Mouse (Mus musculus) embryonic stem cell, embryonic (primary cell): ENCODE measurements around the gene Elp4.

Experiments used
- CTCF ChIA-PET, 4 experiments: fragments of 300-600 bp in 2 of 4; fragments of 350-600 bp in 2 of 4; sonication (Branson Sonifier 250); formaldehyde crosslinking; loops; one replicate each; lab custom pipeline; 2022; ENCODE audit warnings: inconsistent platforms in 2 of 4; lab: Charles Lee
- POLR2A ChIA-PET, 4 experiments: fragments of 300-600 bp in 2 of 4; fragments of 350-600 bp in 2 of 4; sonication (Branson Sonifier 250); formaldehyde crosslinking; loops; one replicate each; lab custom pipeline; 2022; ENCODE audit warnings: antibody characterized with exemption in 4 of 4, inconsistent platforms in 1 of 4; lab: Charles Lee

Gene Elp4

GRCm38 (mm10) chr2:105671798-105672595 is 232.4 kb downstream of the Elp4 start:
- CTCF ChIA-PET = interaction anchor here in 3 of 4 experiments (0.6 to 1.8 kb wide), 3 partner anchors 15 to 522 kb away, joined by 4 to 5 read pairs (median 5); no protein-coding TSS in a partner anchor
- POLR2A ChIA-PET = interaction anchor here in 2 of 4 experiments (0.6 to 2.8 kb wide), 9 partner anchors 9 to 539 kb away, joined by 3 to 21 read pairs (median 3); partner anchors contain the start of genes Elp4 (in 1 of the 2) and Immp1l (in 1 of the 2)

DNA sequence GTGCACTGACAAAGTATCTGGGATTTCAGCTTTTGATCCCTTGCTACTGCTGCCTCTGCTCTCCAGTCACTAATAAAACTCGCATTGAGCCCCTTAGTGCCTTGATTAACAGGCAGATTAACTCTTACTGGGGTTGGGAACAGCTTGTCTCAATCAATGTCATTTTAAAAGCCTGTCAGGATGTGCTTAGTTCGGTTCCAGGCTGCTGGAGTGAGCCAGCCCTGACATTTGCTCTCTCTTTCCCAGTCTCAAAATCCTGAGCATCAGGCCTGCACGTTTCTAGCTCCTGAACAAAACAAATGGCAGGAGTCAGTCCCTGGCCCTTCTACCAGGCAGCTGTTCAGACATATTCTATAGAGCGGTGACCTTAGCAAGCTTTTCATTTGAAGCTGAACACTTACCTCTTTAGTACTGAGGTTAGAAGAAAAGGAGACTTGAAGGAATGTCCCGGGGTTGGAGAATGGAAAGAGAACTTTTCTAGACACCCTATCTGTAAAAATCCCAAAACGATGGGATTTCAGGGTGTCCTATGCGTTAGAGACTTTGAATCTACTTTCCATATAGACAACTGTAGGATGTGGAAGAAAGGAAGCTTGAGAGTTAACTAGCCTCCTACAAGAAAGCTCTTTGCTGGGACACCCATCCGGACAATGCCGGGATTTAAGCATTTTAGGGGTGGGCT is 233.1 kb downstream of the Elp4 start:
- ChIA-PET CTCF (interaction anchor here in 2 of 4 experiments (1.3 to 1.8 kb wide), 2 partner anchors 16 to 148 kb away, joined by 4 to 5 read pairs; no protein-coding TSS in a partner anchor), POLR2A (interaction anchor here in 2 of 4 experiments (1.0 to 2.8 kb wide), 8 partner anchors 8 to 233 kb away, joined by 3 to 21 read pairs (median 4); partner anchors contain the start of genes Elp4 (in 1 of the 2) and Immp1l (in 1 of the 2))

DNA sequence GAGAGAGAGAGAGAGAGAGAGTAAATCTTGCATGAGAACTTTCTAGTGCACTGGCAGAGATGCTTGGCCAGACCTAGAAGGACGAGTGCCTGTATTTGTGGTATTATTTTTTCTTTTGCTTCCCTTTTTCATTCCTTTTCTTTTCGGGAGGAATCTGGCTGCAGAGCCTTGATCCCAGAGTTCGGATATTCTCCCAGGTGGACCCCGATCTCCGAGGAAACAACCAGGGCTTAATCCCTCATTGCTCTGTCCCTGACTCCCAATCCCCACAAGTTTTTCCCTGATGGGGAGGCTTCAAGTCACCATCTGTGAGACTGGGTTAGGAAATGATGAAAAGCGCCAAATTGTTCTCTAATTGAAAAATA is 233.7 kb downstream of the Elp4 start:
- ChIA-PET CTCF (interaction anchor here in 1 of 4 experiments (1.3 kb wide), 1 partner anchor 16 kb away, joined by 4 read pairs; no protein-coding TSS in a partner anchor), POLR2A (interaction anchor here in 2 of 4 experiments (1.2 to 2.8 kb wide), 6 partner anchors 10 to 233 kb away, joined by 3 to 21 read pairs (median 6); partner anchors contain the start of genes Elp4 (in 1 of the 2) and Immp1l (in 1 of the 2))

DNA sequence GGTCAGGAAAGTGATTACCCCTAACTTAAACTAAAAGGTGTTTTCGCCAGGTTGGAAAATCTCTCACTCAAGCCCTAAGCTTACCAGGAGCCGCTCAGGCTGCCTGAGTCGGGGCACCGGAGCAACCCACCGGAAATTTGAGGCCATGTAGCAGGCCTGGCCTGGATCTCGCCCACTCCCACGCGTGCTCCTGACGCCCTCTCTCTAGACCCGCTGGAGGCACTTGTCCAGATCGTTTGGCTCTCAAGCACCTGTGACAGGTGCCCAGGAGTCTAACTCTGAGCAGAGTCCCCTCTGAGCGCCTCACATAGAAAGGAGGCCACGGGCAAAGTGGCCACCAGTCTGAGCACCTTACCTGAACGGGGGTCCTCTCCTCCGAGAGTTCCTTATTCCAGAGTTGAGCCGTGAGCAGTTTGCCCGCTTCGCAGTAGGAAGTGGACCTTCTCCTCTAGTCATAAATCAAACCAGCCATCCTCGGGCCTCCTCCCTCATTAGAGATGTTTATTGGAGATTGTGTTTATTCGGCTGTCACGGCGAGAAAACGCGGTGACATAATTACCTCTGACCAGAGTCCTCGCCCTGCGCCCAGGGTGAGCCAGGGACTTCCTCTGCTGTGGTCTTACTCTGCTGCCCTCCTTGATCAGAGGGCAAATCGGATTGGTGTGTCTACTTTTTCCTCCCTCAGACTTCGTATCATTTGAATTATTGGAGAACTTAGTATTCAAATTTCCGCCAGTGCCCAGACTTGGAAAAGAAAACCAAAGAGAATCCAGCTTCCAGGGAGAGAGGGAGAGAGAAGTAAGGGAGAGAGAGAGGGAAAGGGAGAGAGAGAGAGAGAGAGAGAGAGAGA is 234.3 kb downstream of the Elp4 start:
- CTCF ChIA-PET = interaction anchor here in 2 of 4 experiments (0.6 to 1.4 kb wide), 7 partner anchors 9 to 512 kb away, joined by 3 to 4 read pairs (median 3); no protein-coding TSS in a partner anchor
- POLR2A ChIA-PET = interaction anchor here in 3 of 4 experiments (0.5 to 4.2 kb wide), 8 partner anchors 8 to 321 kb away, joined by 3 to 27 read pairs (median 4); no protein-coding TSS in a partner anchor

DNA sequence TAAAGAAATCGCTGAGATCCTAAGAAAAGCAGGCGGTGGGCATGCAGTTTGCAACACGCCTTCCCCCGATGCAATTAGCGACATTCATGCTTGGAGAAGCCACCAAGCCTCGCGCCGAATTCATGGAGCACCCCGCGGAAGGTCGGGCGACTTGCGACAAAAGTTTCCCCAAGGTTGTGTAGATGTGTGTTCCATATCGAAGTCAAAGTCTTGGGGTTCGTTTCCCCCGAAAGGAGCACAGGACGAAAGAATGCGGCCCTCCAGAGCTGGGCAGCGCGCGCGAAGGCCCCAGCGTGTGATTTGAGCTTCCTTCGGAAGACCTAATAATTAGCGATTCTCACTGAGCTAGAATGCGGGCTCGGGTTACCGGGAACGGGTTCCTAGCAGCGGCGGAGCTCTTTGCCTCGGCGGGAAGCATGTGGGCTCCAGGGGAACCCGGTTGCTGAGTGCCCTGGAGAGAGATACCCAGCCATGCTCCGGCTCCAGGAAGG is 234.9 kb downstream of the Elp4 start:
- CTCF ChIA-PET = interaction anchor here in 2 of 4 experiments (0.6 to 1.4 kb wide), 6 partner anchors 10 to 512 kb away, joined by 3 to 4 read pairs (median 3); no protein-coding TSS in a partner anchor
- POLR2A ChIA-PET = interaction anchor here (0.7 to 4.2 kb wide), 8 partner anchors 8 to 57 kb away, joined by 3 to 27 read pairs (median 4); no protein-coding TSS in a partner anchor

- ChIA-PET CTCF (interaction anchor here in 2 of 4 experiments (0.5 to 1.4 kb wide), 5 partner anchors 11 to 52 kb away, joined by 3 to 8 read pairs (median 3); no protein-coding TSS in a partner anchor), POLR2A (interaction anchor here in 3 of 4 experiments (0.7 to 4.2 kb wide), 10 partner anchors 8 to 236 kb away, joined by 3 to 27 read pairs (median 4); partner anchors contain the start of genes Elp4 (in 1 of the 3) and Immp1l (in 1 of the 3))
Measured at GRCm38 (mm10) chr2:105668271-105669270, 235.8 kb downstream of the Elp4 start, which contains the start of gene Pax6. Gene Pax6 (plus strand): TSS chr2:105668900.

DNA sequence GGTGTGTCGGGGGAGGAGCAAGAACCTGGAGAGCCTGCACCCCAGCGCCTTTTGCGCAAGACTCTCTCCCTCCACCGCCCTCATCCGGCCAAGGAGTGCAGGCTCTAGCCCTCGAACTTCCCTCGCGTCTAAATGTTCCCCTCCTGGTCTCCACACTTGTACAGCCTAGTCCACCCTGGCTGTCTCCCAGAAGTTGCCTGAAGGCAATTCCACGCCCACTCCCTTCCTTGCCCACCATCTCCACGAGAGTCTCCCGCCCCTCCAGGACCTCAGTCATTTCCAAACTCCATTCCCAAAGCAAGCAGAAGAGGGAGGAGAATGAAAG is 236.8 kb downstream of the Elp4 start:
- ChIA-PET CTCF (interaction anchor here in 1 of 4 experiments (0.5 kb wide), 1 partner anchor 24 kb away, joined by 8 read pairs; no protein-coding TSS in a partner anchor), POLR2A (interaction anchor here in 2 of 4 experiments (1.4 to 4.2 kb wide), 4 partner anchors 10 to 237 kb away, joined by 3 to 27 read pairs (median 14); partner anchors contain the start of genes Elp4 (in 1 of the 2) and Immp1l (in 1 of the 2))

DNA sequence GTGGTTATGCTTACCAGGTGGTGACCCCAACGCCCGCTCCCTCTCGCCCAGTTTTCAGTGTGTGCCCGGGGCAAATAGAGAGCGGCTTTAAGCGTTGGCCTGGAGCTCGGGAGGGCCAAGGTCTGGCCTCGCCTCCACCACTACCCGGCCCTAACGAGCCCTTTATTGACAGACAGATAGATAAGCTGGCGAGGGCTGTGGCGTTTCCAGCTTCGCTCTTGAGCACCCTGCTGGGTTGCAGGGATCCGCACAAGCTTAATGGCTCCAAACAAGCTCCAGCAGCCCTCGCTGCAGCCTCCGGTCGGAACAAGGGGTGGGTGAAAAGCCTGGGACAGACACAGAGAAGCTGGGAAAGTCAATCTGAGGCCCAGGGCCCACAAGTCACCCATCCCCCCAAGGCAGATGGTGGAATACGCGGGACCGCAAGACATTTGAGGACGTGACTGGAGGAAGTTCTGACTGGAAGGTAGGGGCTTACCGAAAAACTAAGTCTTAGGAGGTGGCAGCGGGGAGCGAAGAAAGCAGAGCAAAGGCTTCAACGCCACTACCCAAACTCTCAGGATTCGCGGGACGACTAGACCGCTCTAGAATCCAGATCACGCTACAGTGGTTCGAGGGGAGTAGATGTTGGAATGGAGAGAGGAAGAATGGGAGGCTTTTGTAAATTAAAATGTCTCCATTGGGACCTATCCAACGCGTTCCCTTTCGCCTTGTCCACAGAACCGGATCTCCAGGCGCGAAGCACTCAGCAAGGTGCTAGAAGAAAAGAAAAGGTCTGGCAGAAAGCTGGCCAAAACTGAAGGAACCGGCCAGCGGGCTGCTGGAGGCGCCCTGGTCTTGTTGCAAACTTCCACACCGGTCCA is 237.4 kb downstream of the Elp4 start:
- ChIA-PET CTCF (interaction anchor here in 2 of 4 experiments (0.7 to 0.8 kb wide), 2 partner anchors 11 to 50 kb away, joined by 3 to 4 read pairs; no protein-coding TSS in a partner anchor), POLR2A (interaction anchor here (0.6 to 4.2 kb wide), 8 partner anchors 10 to 269 kb away, joined by 3 to 27 read pairs (median 4); no protein-coding TSS in a partner anchor)

DNA sequence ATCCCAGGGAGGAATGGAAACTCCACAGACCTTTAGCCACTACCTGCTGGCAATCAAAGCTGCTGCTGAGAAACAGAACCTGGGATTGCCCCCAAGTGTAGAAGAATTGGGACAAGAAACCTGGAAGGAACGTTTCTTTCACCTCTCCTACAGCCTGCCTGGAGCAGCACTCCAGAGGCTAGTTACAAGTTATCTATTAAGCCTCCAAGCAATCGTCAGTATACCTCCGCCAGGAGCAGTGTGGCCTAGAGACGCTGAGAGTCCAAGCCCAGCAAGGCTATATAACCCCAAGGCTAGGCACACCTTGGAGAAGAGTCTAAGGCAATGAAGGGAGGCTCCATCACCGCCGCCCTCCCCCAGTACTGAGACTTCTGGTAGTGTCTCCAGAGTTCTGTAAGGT is 238.0 kb downstream of the Elp4 start:
- POLR2A ChIA-PET = interaction anchor here in 3 of 4 experiments (0.6 to 4.2 kb wide), 7 partner anchors 10 to 268 kb away, joined by 3 to 27 read pairs (median 4); no protein-coding TSS in a partner anchor
- CTCF ChIA-PET = interaction anchor here in 2 of 4 experiments (0.7 to 0.8 kb wide), 2 partner anchors 12 to 50 kb away, joined by 3 to 4 read pairs; no protein-coding TSS in a partner anchor

- ChIA-PET POLR2A (interaction anchor here in 2 of 4 experiments (0.7 to 4.2 kb wide), 3 partner anchors 11 to 414 kb away, joined by 4 to 23 read pairs (median 4); no protein-coding TSS in a partner anchor), CTCF (no interaction called here)
Measured at GRCm38 (mm10) chr2:105665491-105666250, 238.7 kb downstream of the Elp4 start.

DNA sequence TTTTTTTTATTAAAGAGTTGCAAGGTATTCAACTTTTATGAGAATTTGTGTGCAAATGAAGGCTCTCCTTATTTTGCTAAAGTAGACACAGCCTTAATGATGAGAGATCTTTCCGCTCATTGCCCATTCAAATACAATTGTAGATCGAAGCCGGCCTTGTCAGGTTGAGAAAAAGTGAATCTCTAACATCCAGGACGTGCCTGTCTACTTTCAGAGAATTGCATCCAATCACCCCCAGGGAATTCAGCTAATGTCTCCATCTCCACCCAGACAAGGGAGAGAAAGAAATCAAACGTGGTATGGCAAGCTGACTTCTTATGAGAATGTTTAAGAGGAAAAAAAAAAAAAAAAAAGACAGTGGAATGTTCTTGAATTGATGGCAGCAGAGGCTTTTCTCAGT is 239.4 kb downstream of the Elp4 start:
- POLR2A ChIA-PET = interaction anchor here in 1 of 4 experiments (0.6 to 0.7 kb wide), 2 partner anchors 15 to 415 kb away, joined by 3 to 4 read pairs; no protein-coding TSS in a partner anchor
- CTCF ChIA-PET = no interaction called here

DNA sequence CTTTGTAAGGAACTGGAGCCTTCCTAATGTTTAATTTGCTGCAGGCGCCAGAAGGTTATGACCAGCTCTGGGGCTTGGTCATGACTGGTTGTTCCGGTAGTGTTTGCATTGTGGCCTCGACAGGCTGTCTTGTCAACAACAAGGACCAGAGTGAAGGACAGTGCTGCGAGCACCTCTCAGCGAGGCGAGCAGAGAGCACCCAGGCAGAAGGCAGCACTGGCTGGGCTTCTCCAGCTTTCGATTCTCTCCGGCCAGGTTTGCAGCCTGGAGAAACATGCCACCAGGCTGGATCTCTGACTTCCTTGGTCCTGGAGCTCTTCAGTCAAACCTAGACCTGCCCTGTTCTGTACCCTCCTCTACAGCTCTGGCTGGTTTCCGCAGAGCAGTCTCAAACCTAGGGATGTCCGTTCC is 241.3 kb downstream of the Elp4 start:
- ChIA-PET CTCF (interaction anchor here in 1 of 4 experiments (0.6 kb wide), 1 partner anchor 189 kb away, joined by 4 read pairs; no protein-coding TSS in a partner anchor), POLR2A (interaction anchor here in 1 of 4 experiments (0.9 to 1.1 kb wide), 3 partner anchors 9 to 21 kb away, joined by 4 read pairs; no protein-coding TSS in a partner anchor)

DNA sequence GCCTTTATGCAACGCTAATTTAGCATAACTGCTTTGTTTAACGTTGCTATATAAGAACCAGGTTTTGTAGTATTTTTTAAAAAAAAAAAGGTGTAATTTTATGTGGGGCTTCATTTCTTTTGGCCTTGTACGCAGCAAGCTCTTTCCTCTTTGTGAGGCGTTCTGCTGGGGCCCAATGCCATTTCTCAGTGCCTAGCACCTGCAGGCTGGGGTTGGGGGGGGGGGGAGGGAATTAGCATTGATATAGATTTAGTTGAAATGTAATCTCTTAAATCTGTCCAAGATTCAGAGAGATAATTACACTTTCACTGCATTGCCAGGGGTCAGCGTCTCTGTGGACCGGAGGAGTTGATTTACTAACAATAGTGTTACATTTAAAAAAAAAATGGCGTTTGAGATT is 241.8 kb downstream of the Elp4 start:
- ChIA-PET CTCF (interaction anchor here in 1 of 4 experiments (0.6 kb wide), 1 partner anchor 188 kb away, joined by 4 read pairs; no protein-coding TSS in a partner anchor), POLR2A (interaction anchor here in 3 of 4 experiments (0.6 to 1.1 kb wide), 7 partner anchors 9 to 365 kb away, joined by 3 to 8 read pairs (median 4); no protein-coding TSS in a partner anchor)
